Mouse (Mus musculus): Measurements from ENCODE around the gene Maff. TPM values are rescaled to one million over a fixed set of nuclear protein-coding genes. Genes with fewer than 3 reads are reported as not detected.
A peak's percentile ranks its signal among the peaks of the same experiment; 100 is the strongest.

Maff gene
- polyA plus RNA-seq, 1 experiment from 2014 or later = 0.84 TPM

DNA sequence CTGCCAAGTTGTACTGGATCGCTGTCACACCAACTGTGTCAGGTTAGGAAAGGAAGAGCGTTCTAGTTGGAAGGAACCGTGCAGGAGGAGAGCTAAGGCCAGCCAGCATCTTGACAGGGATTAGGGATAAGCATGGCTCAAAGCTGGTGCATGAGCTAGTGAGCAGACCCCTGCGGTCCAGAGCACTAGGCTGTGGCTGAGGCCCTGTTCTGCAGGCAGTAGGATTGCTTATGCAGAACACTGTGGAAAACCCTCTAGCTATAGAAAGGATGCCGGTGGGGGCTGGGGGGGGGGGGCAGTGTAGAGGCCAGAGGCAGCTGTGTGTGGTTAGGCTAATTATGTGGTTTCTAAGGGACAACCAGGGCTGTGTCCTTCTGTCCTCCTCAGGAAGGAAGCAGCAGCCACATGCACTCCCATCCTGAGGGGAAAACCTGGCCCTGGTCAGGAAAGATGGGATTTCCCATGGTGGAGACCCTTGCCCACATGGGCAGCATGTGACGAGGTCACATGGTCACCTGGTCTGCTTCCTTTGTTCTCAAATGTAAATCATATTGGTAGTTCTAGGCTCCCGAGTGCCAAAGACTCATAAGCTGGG, 11.3 kb upstream of the Maff start:
- H3K27ac ChIP-seq = no peak overlapping the region
- H3K9me3 ChIP-seq = no peaks in the 10 kb centered on the region
- peaks cover 9% of the 10 kb centered on the region; the same call in 1 of the 2 replicates for H3K4me1 ChIP-seq (replicated peaks)
- no peak overlapping the region for H3K9ac ChIP-seq
- no peak overlapping the region for H3K4me3 ChIP-seq
- H3K36me3 ChIP-seq = no peaks in the 10 kb centered on the region
- no peaks in the 10 kb centered on the region for H3K27me3 ChIP-seq
- H3K4me2 ChIP-seq = no peak overlapping the region
- ATAC-seq (ENCODE audit: low FRiP score) = no peak
- WGBS = 60% methylated on average over 7 of the region's 7 CpGs

GRCm38 (mm10) chr15:79338978-79339377, 7.4 kb upstream of the Maff start:
- Histone ChIP-seq H3K9me3 (no peaks in the 10 kb centered on the region), H3K4me3 (no peak overlapping the region), H3K27ac (no peak overlapping the region), H3K4me1 (replicated peaks) (peaks cover 9% of the 10 kb centered on the region; the same call in 1 of the 2 replicates), H3K36me3 (no peaks in the 10 kb centered on the region), H3K4me2 (no peak overlapping the region), H3K27me3 (no peaks in the 10 kb centered on the region), H3K9ac (no peak overlapping the region)
- 84% methylated on average over 5 of the region's 5 CpGs for WGBS
- ATAC-seq (ENCODE audit: low FRiP score) = no peak

DNA sequence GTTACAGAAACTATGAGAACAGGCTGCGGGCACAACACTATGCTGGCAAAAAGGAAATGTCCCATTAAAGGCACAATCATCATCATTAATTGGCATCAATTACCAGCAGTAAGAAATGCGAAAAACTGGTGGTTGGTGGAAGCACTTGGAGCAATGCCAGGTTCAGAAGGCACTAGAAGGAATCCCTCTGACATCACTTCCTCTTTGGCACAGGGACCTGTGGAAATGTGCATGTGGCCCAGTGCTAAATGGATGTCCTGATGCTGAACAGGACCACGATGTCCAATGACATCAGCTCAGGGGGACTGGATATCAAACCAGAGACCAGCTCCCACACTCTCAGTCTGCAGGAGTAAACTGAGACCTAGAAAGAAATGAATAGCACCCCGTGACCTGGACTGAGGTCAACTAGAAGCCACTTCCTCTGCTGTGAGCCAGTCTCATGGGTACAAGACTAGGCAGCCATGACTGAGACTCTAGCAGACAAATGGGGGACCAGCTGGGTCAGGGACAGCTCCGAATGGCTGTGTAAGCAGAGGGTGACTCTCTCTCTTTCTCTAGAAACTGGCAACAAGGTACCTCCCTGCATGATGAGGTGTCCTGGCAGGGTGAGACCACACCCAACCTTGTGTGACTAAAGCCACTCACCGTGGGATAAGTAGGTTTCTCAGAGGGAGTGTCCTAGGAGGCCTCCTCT, 3.6 kb upstream of the Maff start:
- no peaks in the 10 kb centered on the region for H3K9me3 ChIP-seq
- H3K9ac ChIP-seq = no peak overlapping the region
- H3K27ac ChIP-seq = no peak overlapping the region
- no peak overlapping the region for H3K4me3 ChIP-seq
- H3K4me2 ChIP-seq = no peak overlapping the region
- H3K4me1 ChIP-seq (replicated peaks) = 0 out of 2 replicates have a peak, but pooled peaks cover 3% of the 10 kb centered on the region
- no peak for ATAC-seq (ENCODE audit: low FRiP score)
- 86% methylated on average over 6 of the region's 6 CpGs for WGBS
- H3K36me3 ChIP-seq = no peaks in the 10 kb centered on the region
- peaks cover 7% of the 10 kb centered on the region for H3K27me3 ChIP-seq

- 64% methylated on average over 4 of the region's 4 CpGs for WGBS
Measured at GRCm38 (mm10) chr15:79344627-79345026, 1.8 kb upstream of the Maff start.

GRCm38 (mm10) chr15:79347165-79347844, 884 bp downstream of the Maff start:
- under 1% methylated on average over 61 of the region's 61 CpGs for WGBS

More at GRCm38 (mm10) chr15:79344627-79345026, 1.8 kb upstream of the Maff start:
- Histone ChIP-seq H3K9ac (no peak overlapping the region), H3K27me3 (peaks cover 21% of the 10 kb centered on the region), H3K4me1 (replicated peaks) (peaks cover 12% of the 10 kb centered on the region), H3K4me2 (no peak overlapping the region), H3K9me3 (no peaks in the 10 kb centered on the region), H3K27ac (no peak overlapping the region), H3K36me3 (no peaks in the 10 kb centered on the region), H3K4me3 (no peak overlapping the region)
- ATAC-seq (ENCODE audit: low FRiP score) = no peak

DNA sequence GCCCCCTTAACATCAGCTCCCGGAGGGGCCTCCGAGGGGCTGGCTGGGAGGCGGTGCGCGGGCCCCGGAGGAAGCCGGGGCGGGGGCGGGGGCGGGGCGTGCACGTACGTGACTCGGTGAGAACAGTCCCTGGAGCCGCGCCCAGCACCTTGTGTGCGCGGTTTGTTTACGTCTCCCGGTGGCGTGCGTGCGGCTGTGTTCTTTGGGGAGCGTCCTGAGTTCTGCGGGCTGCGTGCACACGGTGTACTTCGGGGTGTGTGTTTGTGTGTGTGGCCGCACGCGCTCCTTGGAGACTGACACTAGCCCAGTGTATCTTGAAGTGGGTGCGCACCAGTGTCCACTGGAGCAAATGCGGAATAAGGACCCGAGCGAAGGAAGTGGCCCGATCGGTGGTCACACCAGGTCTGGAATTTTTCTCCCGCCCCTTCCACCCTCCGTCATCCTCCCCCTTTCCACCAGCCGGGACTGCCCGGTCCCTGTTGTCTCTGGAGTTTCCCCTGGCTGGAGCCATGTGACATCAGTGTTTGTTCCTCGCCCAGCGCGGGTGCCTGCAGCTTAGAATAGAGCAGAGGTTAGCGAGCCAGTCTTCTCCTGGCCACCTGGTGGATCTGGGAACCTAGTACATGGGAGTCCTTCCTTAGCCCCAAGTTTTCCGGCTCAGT, 1.6 kb downstream of the Maff start:
- Histone ChIP-seq H3K4me3 (peak overlapping the region; percentile 75), H3K27ac (peak overlapping the region; percentile 82), H3K9ac (peak overlapping the region; percentile 82), H3K4me1 (replicated peaks) (peaks cover 19% of the 10 kb centered on the region), H3K9me3 (no peaks in the 10 kb centered on the region), H3K27me3 (peaks cover 37% of the 10 kb centered on the region), H3K36me3 (no peaks in the 10 kb centered on the region), H3K4me2 (peak overlapping the region; percentile 94)
- whole genome bisulfite sequencing = under 1% methylated on average over 37 of the region's 46 CpGs
- peak; percentile 71 for ATAC-seq (ENCODE audit: low FRiP score)

More at GRCm38 (mm10) chr15:79347165-79347844, 884 bp downstream of the Maff start:
- Histone ChIP-seq H3K36me3 (no peaks in the 10 kb centered on the region), H3K4me3 (peak overlapping the region; percentile 75), H3K4me1 (replicated peaks) (peaks cover 19% of the 10 kb centered on the region), H3K9ac (peak overlapping the region; percentile 82), H3K27me3 (peaks cover 37% of the 10 kb centered on the region), H3K27ac (peak overlapping the region; percentile 82), H3K4me2 (peak overlapping the region; percentile 94), H3K9me3 (no peaks in the 10 kb centered on the region)
- peak; percentile 91 for ATAC-seq (ENCODE audit: low FRiP score)

GRCm38 (mm10) chr15:79348651-79349050, 2.2 kb downstream of the Maff start:
- 77% methylated on average over 8 of the region's 8 CpGs for WGBS

GRCm38 (mm10) chr15:79350866-79351265, 4.4 kb downstream of the Maff start:
- no peak for ATAC-seq (ENCODE audit: low FRiP score)
- Histone ChIP-seq H3K27me3 (peaks cover 51% of the 10 kb centered on the region), H3K36me3 (no peaks in the 10 kb centered on the region), H3K4me2 (no peak overlapping the region), H3K27ac (no peak overlapping the region), H3K9ac (no peak overlapping the region), H3K9me3 (no peaks in the 10 kb centered on the region), H3K4me1 (replicated peaks) (peaks cover 19% of the 10 kb centered on the region), H3K4me3 (no peak overlapping the region)
- 94% methylated on average over 4 of the region's 4 CpGs for WGBS

More at GRCm38 (mm10) chr15:79348651-79349050, 2.2 kb downstream of the Maff start:
- Histone ChIP-seq H3K4me2 (peak overlapping the region; percentile 94), H3K4me1 (replicated peaks) (peaks cover 19% of the 10 kb centered on the region), H3K36me3 (no peaks in the 10 kb centered on the region), H3K27ac (no peak overlapping the region), H3K4me3 (peak overlapping the region; percentile 75), H3K9ac (peak overlapping the region; percentile 82), H3K9me3 (no peaks in the 10 kb centered on the region), H3K27me3 (peaks cover 40% of the 10 kb centered on the region)
- no peak; the same call in 1 of the 2 replicates for ATAC-seq (ENCODE audit: low FRiP score)

DNA sequence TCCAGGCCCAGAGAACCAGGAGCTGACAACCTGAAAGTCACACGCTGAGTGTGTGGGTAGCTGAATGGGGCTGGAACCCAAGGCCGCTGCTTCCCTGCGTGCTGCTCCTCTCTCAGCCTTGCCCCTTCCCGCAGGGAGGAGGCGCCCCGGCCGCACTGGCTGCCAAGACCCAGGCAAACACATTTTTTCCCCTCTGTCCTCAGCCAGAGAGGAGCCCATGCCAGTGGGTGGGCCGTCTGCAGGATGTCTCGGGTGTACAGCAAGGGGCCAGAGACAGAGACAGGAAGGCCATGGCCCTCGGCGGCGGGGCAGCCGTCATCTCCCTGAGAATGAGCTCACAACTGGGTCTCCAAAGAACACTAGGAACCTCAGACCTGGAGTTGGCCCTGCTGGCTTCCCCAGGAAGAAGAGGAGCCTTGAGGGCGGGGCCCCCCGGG, 4.9 kb downstream of the Maff start:
- 28% methylated on average over 15 of the region's 15 CpGs for WGBS
- Histone ChIP-seq H3K4me2 (no peak overlapping the region), H3K9me3 (no peaks in the 10 kb centered on the region), H3K4me1 (replicated peaks) (peaks cover 21% of the 10 kb centered on the region), H3K36me3 (no peaks in the 10 kb centered on the region), H3K27me3 (peaks cover 52% of the 10 kb centered on the region), H3K9ac (no peak overlapping the region), H3K4me3 (no peak overlapping the region), H3K27ac (no peak overlapping the region)
- no peak for ATAC-seq (ENCODE audit: low FRiP score)

DNA sequence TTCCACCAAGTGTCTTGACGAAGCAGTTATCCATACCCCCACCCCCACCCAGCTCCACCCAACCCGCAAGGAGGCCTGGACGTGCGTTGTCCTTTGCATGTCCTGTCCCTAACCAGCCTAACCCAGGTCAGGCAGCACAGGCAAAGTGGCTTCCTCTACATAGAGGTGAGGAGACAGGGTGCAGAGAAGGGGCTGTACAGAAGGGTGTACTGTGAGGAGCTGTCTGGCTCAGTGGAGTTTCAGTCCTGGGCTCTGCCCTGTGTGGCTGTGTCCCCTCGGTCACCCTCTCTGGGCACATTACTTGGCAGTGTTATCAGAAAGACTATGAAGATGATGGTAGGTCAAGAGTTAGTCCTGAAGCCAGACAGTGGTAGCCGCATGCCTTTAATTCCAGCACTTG, 6.1 kb downstream of the Maff start:
- WGBS = 84% methylated on average over 6 of the region's 6 CpGs
- Histone ChIP-seq H3K27ac (no peak overlapping the region), H3K9me3 (no peaks in the 10 kb centered on the region), H3K36me3 (no peaks in the 10 kb centered on the region), H3K4me3 (no peak overlapping the region), H3K4me1 (replicated peaks) (peaks cover 28% of the 10 kb centered on the region), H3K27me3 (peaks cover 59% of the 10 kb centered on the region), H3K4me2 (no peak overlapping the region), H3K9ac (no peak overlapping the region)
- ATAC-seq (ENCODE audit: low FRiP score) = no peak

- Histone ChIP-seq H3K9me3 (no peaks in the 10 kb centered on the region), H3K36me3 (no peaks in the 10 kb centered on the region), H3K27me3 (peaks cover 58% of the 10 kb centered on the region), H3K4me3 (no peak overlapping the region), H3K4me2 (no peak overlapping the region), H3K27ac (no peak overlapping the region), H3K4me1 (replicated peaks) (peaks cover 30% of the 10 kb centered on the region), H3K9ac (no peak overlapping the region)
- 87% methylated on average over 5 of the region's 5 CpGs for WGBS
- no peak for ATAC-seq (ENCODE audit: low FRiP score)
Measured at GRCm38 (mm10) chr15:79353690-79354305, 7.4 kb downstream of the Maff start.

DNA sequence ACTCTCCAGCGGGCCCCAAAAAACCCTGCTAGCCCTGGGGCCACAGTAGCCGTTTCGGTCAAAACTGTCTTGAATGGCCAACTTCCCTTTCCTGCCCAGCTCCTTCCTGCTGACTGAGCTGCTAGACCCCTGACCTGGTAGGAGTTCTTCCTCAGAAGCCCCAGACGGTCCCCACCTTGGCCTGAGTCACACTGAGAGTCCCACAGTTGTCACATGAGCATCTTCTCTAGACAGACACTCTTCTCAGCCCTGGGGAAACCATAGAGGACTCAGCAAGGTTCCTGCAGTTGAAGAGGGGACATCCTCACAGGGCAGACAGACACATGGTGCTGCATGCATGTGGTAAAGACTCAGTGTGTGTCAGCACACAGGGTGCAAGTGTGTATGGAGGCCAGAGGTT, 8.2 kb downstream of the Maff start:
- no peak overlapping the region for H3K4me3 ChIP-seq
- H3K36me3 ChIP-seq = no peaks in the 10 kb centered on the region
- no peaks in the 10 kb centered on the region for H3K9me3 ChIP-seq
- no peak overlapping the region for H3K9ac ChIP-seq
- WGBS = 80% methylated on average over 4 of the region's 4 CpGs
- peaks cover 50% of the 10 kb centered on the region for H3K27me3 ChIP-seq
- H3K4me2 ChIP-seq = no peak overlapping the region
- H3K4me1 ChIP-seq (replicated peaks) = peaks cover 29% of the 10 kb centered on the region
- H3K27ac ChIP-seq = no peak overlapping the region
- no peak for ATAC-seq (ENCODE audit: low FRiP score)

Measured in hindbrain, embryonic 13.5 days (tissue).